In genomic region chr11:35587174-35587959, GRCm38 (mm10) we compare ENCODE assay signal across 7 mouse cellular contexts.
DNase-seq lines count a peak whose midpoint lies in the region; ATAC-seq and TF ChIP-seq lines count a peak whose summit lies in the region.

No protein-coding gene starts in this region.

- no peaks in the 10 kb centered on the region for H3K9me3 ChIP-seq in kidney, embryonic 15.5 days (replicated peaks)
- no peaks in the 10 kb centered on the region for H3K9me3 ChIP-seq in lung, embryonic 15.5 days

- peak; percentile 16; the same call in 1 of the 2 replicates for TF ChIP-seq CTCF in heart, adult 2 months (IDR thresholded peaks at IDR 0.05)

- H3K9ac ChIP-seq in heart, adult 2 months (ENCODE audit: low read depth, low read length) = no peak overlapping the region
- H3K9ac ChIP-seq in kidney, embryonic 15.5 days = no peak overlapping the region
- H3K9ac ChIP-seq in lung, embryonic 15.5 days = no peak overlapping the region

- peak; percentile 95 for DNase-seq in adrenal gland, postnatal 10 days
- DNase-seq in cerebellum, adult 8-10 months = peak; percentile 93
- peak; percentile 78 to 83 for DNase-seq in heart, adult 2 months
- peak; percentile 79 for DNase-seq in right cerebral cortex, postnatal 4 days

- no peaks in the 10 kb centered on the region for H3K36me3 ChIP-seq in heart, adult 2 months (ENCODE audit: control insufficient read depth, insufficient read depth, low read length)
- no peaks in the 10 kb centered on the region; the same call in 1 of the 2 replicates for H3K36me3 ChIP-seq in kidney, embryonic 15.5 days
- H3K36me3 ChIP-seq in lung, embryonic 15.5 days = no peaks in the 10 kb centered on the region

- H3K79me2 ChIP-seq in heart, adult 2 months (replicated peaks; ENCODE audit: control insufficient read depth, insufficient read depth, low read length) = no peaks in the 10 kb centered on the region

- H3K4me2 ChIP-seq in kidney, embryonic 15.5 days = no peak overlapping the region
- no peak overlapping the region for H3K4me2 ChIP-seq in lung, embryonic 15.5 days

- no peak for TF ChIP-seq POLR2A in heart, adult 2 months (IDR thresholded peaks at IDR 0.05; ENCODE audit: insufficient read depth, low read depth, low read length)

- H3K27ac ChIP-seq in heart, adult 2 months = no peak overlapping the region
- 0 out of 2 replicates have a peak overlapping the region, but pooled peaks have one; percentile 3 for H3K27ac ChIP-seq in kidney, embryonic 15.5 days
- H3K27ac ChIP-seq in lung, embryonic 15.5 days = no peak overlapping the region

- H3K4me1 ChIP-seq in heart, adult 2 months (ENCODE audit: control insufficient read depth, insufficient read depth, low read length) = no peaks in the 10 kb centered on the region; the same call in 1 of the 2 replicates
- no peaks in the 10 kb centered on the region for H3K4me1 ChIP-seq in kidney, embryonic 15.5 days
- H3K4me1 ChIP-seq in lung, embryonic 15.5 days = no peaks in the 10 kb centered on the region

- intact Hi-C loops in heart, adult 2 months (cut with DNase I) = no loop called here

- no peak overlapping the region for H3K4me3 ChIP-seq in heart, adult 2 months
- no peak overlapping the region for H3K4me3 ChIP-seq in kidney, embryonic 15.5 days (replicated peaks)
- no peak overlapping the region for H3K4me3 ChIP-seq in lung, embryonic 15.5 days

- H3K27me3 ChIP-seq in heart, adult 2 months (ENCODE audit: control insufficient read depth, insufficient read depth, low read length) = no peaks in the 10 kb centered on the region
- no peaks in the 10 kb centered on the region; the same call in 1 of the 2 replicates for H3K27me3 ChIP-seq in kidney, embryonic 15.5 days
- no peaks in the 10 kb centered on the region; the same call in 1 of the 2 replicates for H3K27me3 ChIP-seq in lung, embryonic 15.5 days

- ATAC-seq in kidney, embryonic 15.5 days (replicated peaks; ENCODE audit: low FRiP score) = no peak
- peak; percentile 65; the same call in 1 of the 2 replicates for ATAC-seq in lung, embryonic 15.5 days (ENCODE audit: borderline replicate concordance, extremely low read depth, low FRiP score, low TSS enrichment)
- ATAC-seq in CD4-positive, CD25-positive, alpha-beta regulatory T cell, adult 4 months = no peak

- no peak for TF ChIP-seq EP300 in heart, adult 2 months (IDR thresholded peaks at IDR 0.05; ENCODE audit: insufficient read depth, low read depth, low read length)

- WGBS in heart, adult 2 months = 53% methylated on average over 13 of the region's 13 CpGs
- 67% methylated on average over 13 of the region's 13 CpGs for WGBS in kidney, embryonic 15.5 days
- WGBS in lung, embryonic 15.5 days = 55% methylated on average over 13 of the region's 13 CpGs
